Mouse (Mus musculus) megakaryocyte, embryonic 14.5 days (primary cell): Measurements from ENCODE around the gene Tmem38a. TPM values are rescaled to one million over a fixed set of nuclear protein-coding genes. Genes with fewer than 3 reads are reported as not detected.

Experiments
- H3K27me3 ChIP-seq: replicated peaks from 2 replicates; pipeline ENCODE3; 2012; ENCODE audit warnings: inconsistent platforms
- H3K36me3 ChIP-seq: replicated peaks from 2 replicates; pipeline ENCODE3; 2012; ENCODE audit warnings: low read length, inconsistent platforms, mixed read lengths
- H3K4me1 ChIP-seq: 2 replicates; pipeline ENCODE4 v1.6.1; 2012; ENCODE audit warnings: inconsistent platforms
- H3K4me3 ChIP-seq: replicated peaks from 2 replicates; pipeline ENCODE3; 2012; ENCODE audit warnings: moderate library complexity, mild to moderate bottlenecking, inconsistent platforms
- H3K9me3 ChIP-seq: 2 replicates; pipeline ENCODE4 v1.6.1; 2012; ENCODE audit warnings: inconsistent platforms
- FLI1 ChIP-seq: IDR thresholded peaks from 2 replicates; pipeline ENCODE4 v1.6.1; 2012; ENCODE audit warnings: low read length, inconsistent platforms, mixed read lengths
- GATA1 ChIP-seq: IDR thresholded peaks from 3 replicates; pipeline ENCODE4 v1.6.1; 2012; ENCODE audit warnings: mixed read lengths, low read length, inconsistent platforms, borderline replicate concordance
- polyA plus RNA-seq: library from polyadenylated mRNA; stranded (reverse); fragments of >175 nt; gene quantifications from 2 replicates; pipeline ENCODE4 v1.2.3, GENCODE M21; 2012; ENCODE audit warnings: low replicate concordance; ENCODE audit not compliant: insufficient read depth

Gene Tmem38a
- polyA plus RNA-seq, 1 experiment = 3.5 TPM

GRCm38 (mm10) chr8:72555770-72556169 is 16.1 kb upstream of the Tmem38a start:
- Histone ChIP-seq H3K36me3 (peaks cover 63% of the 10 kb centered on the region), H3K9me3 (no peaks in the 10 kb centered on the region), H3K4me3 (no peak overlapping the region), H3K27me3 (no peaks in the 10 kb centered on the region), H3K4me1 (peaks cover 56% of the 10 kb centered on the region)
- TF ChIP-seq FLI1 (no peak), GATA1 (no peak)

- H3K36me3 ChIP-seq = peaks cover 77% of the 10 kb centered on the region
- peaks cover 43% of the 10 kb centered on the region for H3K4me1 ChIP-seq
These were observed 10.7 kb upstream of the Tmem38a start for GRCm38 (mm10) chr8:72561111-72561689.

GRCm38 (mm10) chr8:72565970-72566369 is 5.9 kb upstream of the Tmem38a start:
- Histone ChIP-seq H3K9me3 (no peaks in the 10 kb centered on the region), H3K4me3 (peak overlapping the region; percentile 54), H3K4me1 (peaks cover 70% of the 10 kb centered on the region), H3K27me3 (no peaks in the 10 kb centered on the region), H3K36me3 (peaks cover 88% of the 10 kb centered on the region)
- TF ChIP-seq GATA1 (no peak), FLI1 (no peak)

More at GRCm38 (mm10) chr8:72561111-72561689, 10.7 kb upstream of the Tmem38a start:
- Histone ChIP-seq H3K27me3 (no peaks in the 10 kb centered on the region), H3K9me3 (no peaks in the 10 kb centered on the region), H3K4me3 (no peak overlapping the region)
- TF ChIP-seq FLI1 (no peak), GATA1 (no peak)

GRCm38 (mm10) chr8:72570633-72571610 is 933 bp upstream of the Tmem38a start, which contains the start of gene Smim7:
Gene Smim7 (minus strand): TSS chr8:72571088.
- H3K4me3 ChIP-seq = peak within 1 kb of the TSS; percentile 93
- H3K27me3 ChIP-seq = peaks cover 3% of the 10 kb centered on the region
- H3K9me3 ChIP-seq = no peaks in the 10 kb centered on the region
- H3K36me3 ChIP-seq = peaks cover 41% of the 10 kb centered on the region
- TF ChIP-seq FLI1 (peak; percentile 91), GATA1 (no peak)
- H3K4me1 ChIP-seq = peaks cover 58% of the 10 kb centered on the region

GRCm38 (mm10) chr8:72572507-72572906 is 652 bp downstream of the Tmem38a start:
- H3K9me3 ChIP-seq = no peaks in the 10 kb centered on the region
- peaks cover 3% of the 10 kb centered on the region for H3K27me3 ChIP-seq
- H3K4me1 ChIP-seq = peaks cover 46% of the 10 kb centered on the region
- H3K4me3 ChIP-seq = peak overlapping the region; percentile 93
- peaks cover 25% of the 10 kb centered on the region for H3K36me3 ChIP-seq
- TF ChIP-seq FLI1 (no peak), GATA1 (no peak)

GRCm38 (mm10) chr8:72573450-72573849 is 1.6 kb downstream of the Tmem38a start:
- no peak for TF ChIP-seq GATA1
- TF ChIP-seq FLI1 = no peak
- H3K36me3 ChIP-seq = peaks cover 16% of the 10 kb centered on the region
- H3K4me3 ChIP-seq = no peak overlapping the region
- H3K9me3 ChIP-seq = no peaks in the 10 kb centered on the region
- peaks cover 50% of the 10 kb centered on the region for H3K4me1 ChIP-seq
- H3K27me3 ChIP-seq = peaks cover 3% of the 10 kb centered on the region

GRCm38 (mm10) chr8:72575915-72576314 is 4.1 kb downstream of the Tmem38a start:
- H3K4me1 ChIP-seq = peaks cover 44% of the 10 kb centered on the region
- no peak for TF ChIP-seq FLI1
- no peak for TF ChIP-seq GATA1
- H3K27me3 ChIP-seq = peaks cover 6% of the 10 kb centered on the region
- H3K9me3 ChIP-seq = no peaks in the 10 kb centered on the region
- H3K4me3 ChIP-seq = no peak overlapping the region
- H3K36me3 ChIP-seq = no peaks in the 10 kb centered on the region

- Histone ChIP-seq H3K27me3 (peaks cover 5% of the 10 kb centered on the region), H3K4me1 (peaks cover 54% of the 10 kb centered on the region), H3K9me3 (no peaks in the 10 kb centered on the region), H3K36me3 (no peaks in the 10 kb centered on the region), H3K4me3 (no peak overlapping the region)
- TF ChIP-seq GATA1 (no peak), FLI1 (no peak)
These were observed 5.4 kb downstream of the Tmem38a start for GRCm38 (mm10) chr8:72577266-72577665.

- Histone ChIP-seq H3K36me3 (no peaks in the 10 kb centered on the region), H3K4me3 (no peak overlapping the region), H3K27me3 (peaks cover 2% of the 10 kb centered on the region), H3K9me3 (no peaks in the 10 kb centered on the region), H3K4me1 (peaks cover 54% of the 10 kb centered on the region)
- TF ChIP-seq GATA1 = no peak
- TF ChIP-seq FLI1 = no peak
These were observed 6.1 kb downstream of the Tmem38a start for GRCm38 (mm10) chr8:72577941-72578340.

- Histone ChIP-seq H3K9me3 (no peaks in the 10 kb centered on the region), H3K4me3 (no peak overlapping the region)
- no peak for TF ChIP-seq FLI1
- TF ChIP-seq GATA1 = no peak
These were observed 7.5 kb downstream of the Tmem38a start for GRCm38 (mm10) chr8:72579374-72579773.

More at GRCm38 (mm10) chr8:72579374-72579773, 7.5 kb downstream of the Tmem38a start:
- H3K27me3 ChIP-seq = peaks cover 2% of the 10 kb centered on the region
- no peaks in the 10 kb centered on the region for H3K36me3 ChIP-seq
- peaks cover 57% of the 10 kb centered on the region for H3K4me1 ChIP-seq
